Mouse (Mus musculus) leukemia stem cell, adult 10-12 weeks (primary cell): Measurements from ENCODE around the gene Gm16368. TPM values are rescaled to one million over a fixed set of nuclear protein-coding genes. Genes with fewer than 3 reads are reported as not detected.

ENCODE experiments used
- polyA plus RNA-seq: library from polyadenylated mRNA; stranded (reverse); fragments of >175 nt; gene quantifications from 2 replicates; pipeline ENCODE4 v1.2.3, GENCODE M21; 2012; ENCODE audit warnings: low replicate concordance

The Gm16368 gene
- not detected in 2 replicates for polyA plus RNA-seq

DNA sequence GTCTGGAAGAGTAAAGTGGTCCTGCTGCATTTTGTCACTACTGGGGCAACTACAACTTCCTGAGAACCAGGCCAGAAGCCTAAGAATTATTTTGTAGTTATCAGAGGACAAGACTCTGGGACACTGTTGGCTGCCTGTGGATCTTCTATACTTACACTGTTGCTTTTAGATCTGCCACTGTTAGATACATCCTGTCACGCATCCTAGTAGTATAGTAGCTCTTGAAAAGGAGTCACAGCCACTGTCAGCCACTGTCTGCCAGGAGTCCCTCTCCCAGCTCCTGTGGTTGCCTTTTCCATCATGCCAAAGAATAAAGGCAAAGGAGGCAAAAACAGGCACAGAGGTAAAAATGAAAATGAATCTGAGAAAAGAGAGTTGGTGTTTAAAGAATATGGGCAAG is at the start of gene Gm16368:
TSS of gene Gm16368 (plus strand) at position 301 of the 400 bp plus-strand sequence.

Other genes starting within 250 kb of the Gm16368 start
- not detected in 2 replicates for gene Gm2001, start 241.4 kb upstream of the Gm16368 start, polyA plus RNA-seq
- gene Gm2016, start 209.6 kb upstream of the Gm16368 start, polyA plus RNA-seq = not detected in 2 replicates
- not detected in 2 replicates for gene Gm2022, start 188.3 kb upstream of the Gm16368 start, polyA plus RNA-seq
- gene Gm2035, start 163.8 kb upstream of the Gm16368 start, polyA plus RNA-seq = not detected in 2 replicates
- gene Gm2042, start 129.6 kb upstream of the Gm16368 start, polyA plus RNA-seq = not detected in 2 replicates
- not detected in 2 replicates for gene Gm2075, start 71.8 kb upstream of the Gm16368 start, polyA plus RNA-seq
- not detected in 2 replicates for gene Gm6803, start 64.9 kb upstream of the Gm16368 start, polyA plus RNA-seq
- not detected in 2 replicates for gene Gm2056, start 56.7 kb upstream of the Gm16368 start, polyA plus RNA-seq
- gene Gm10436, start 98.4 kb downstream of the Gm16368 start, polyA plus RNA-seq = not detected in 2 replicates
- gene Gm8332, start 166.4 kb downstream of the Gm16368 start, polyA plus RNA-seq = not detected in 2 replicates
- not detected in 2 replicates for gene Gm5662, start 190.8 kb downstream of the Gm16368 start, polyA plus RNA-seq
- not detected in 2 replicates for gene Gm5039, start 240.3 kb downstream of the Gm16368 start, polyA plus RNA-seq